Comparison of ENCODE assay signal across 17 mouse cellular contexts in genomic region chr12:77083760-77084159, GRCm38 (mm10).
"Had no signal": no experiment of that assay in that cellular context is flagged by ENCODE, and none has a peak within 500 bp of the region (broad histone marks: within the 10 kb centered on the region; RNA-seq: fewer than 3 reads in every experiment).

No protein-coding gene starts in this region.

- DNase-seq: lung, adult 18-20 months; lung, embryonic 14.5 days; lung, postnatal 10 days; lung, postnatal 4 days; midbrain, embryonic 14.5 days; right cerebral cortex, postnatal 14 days; spleen, adult 18-20 months; thymus, adult 18-20 months; thymus, postnatal 14 days; thymus, postnatal 36 days had no signal

- H3K36me3 ChIP-seq: midbrain, embryonic 10.5 days; midbrain, embryonic 12.5 days; neural tube, embryonic 13.5 days; neural tube, embryonic 15.5 days had no signal

- H3K9me3 ChIP-seq: midbrain, embryonic 10.5 days; midbrain, embryonic 12.5 days; neural tube, embryonic 13.5 days; neural tube, embryonic 15.5 days had no signal

- H3K27ac ChIP-seq: midbrain, embryonic 10.5 days; midbrain, embryonic 12.5 days; neural tube, embryonic 13.5 days; neural tube, embryonic 15.5 days had no signal

- H3K4me1 ChIP-seq: midbrain, embryonic 10.5 days; midbrain, embryonic 12.5 days; neural tube, embryonic 13.5 days; neural tube, embryonic 15.5 days had no signal

- H3K4me3 ChIP-seq: megakaryocyte, embryonic 14.5 days; midbrain, embryonic 10.5 days; midbrain, embryonic 12.5 days; myocyte; neural tube, embryonic 13.5 days; neural tube, embryonic 15.5 days had no signal

- H3K9ac ChIP-seq: lung, embryonic 14.5 days; midbrain, embryonic 12.5 days; neural tube, embryonic 13.5 days; neural tube, embryonic 15.5 days had no signal

- H3K27me3 ChIP-seq: megakaryocyte, embryonic 14.5 days; midbrain, embryonic 12.5 days; neural tube, embryonic 13.5 days; neural tube, embryonic 15.5 days had no signal

- H3K4me2 ChIP-seq: lung, embryonic 14.5 days; midbrain, embryonic 12.5 days; neural tube, embryonic 13.5 days; neural tube, embryonic 15.5 days had no signal

- ATAC-seq: midbrain, embryonic 16.5 days had no signal
